In genomic region chr9:88746687-88747086, GRCm38 (mm10) we compare ENCODE assay signal across 10 mouse cellular contexts. TPM values are rescaled to one million over a fixed set of nuclear protein-coding genes. Genes with fewer than 3 reads are reported as not detected.
DNase-seq lines count a peak whose midpoint lies in the region; ATAC-seq and TF ChIP-seq lines count a peak whose summit lies in the region.
"Not testable (repeated sequence)": the region's sequence is repeated elsewhere in the genome, so short reads cannot be mapped to it uniquely, and the experiment has no call there.
"Had no signal": no experiment of that assay in that cellular context is flagged by ENCODE, and none has a peak within 500 bp of the region (broad histone marks: within the 10 kb centered on the region; RNA-seq: fewer than 3 reads in every experiment).

No protein-coding gene starts in this region.

- ATAC-seq in kidney, postnatal 0 days (replicated peaks; ENCODE audit: low FRiP score, low read depth) = not testable (repeated sequence)

- not testable (repeated sequence) for H3K27ac ChIP-seq in kidney, postnatal 0 days; left cerebral cortex, adult 2 months

- H3K36me3 ChIP-seq in kidney, postnatal 0 days (ENCODE audit: insufficient read depth, low read length) = not testable (repeated sequence)

- H3K9me3 ChIP-seq in kidney, postnatal 0 days (replicated peaks; ENCODE audit: low read length) = not testable (repeated sequence)

- not testable (repeated sequence) for H3K27me3 ChIP-seq in kidney, postnatal 0 days (ENCODE audit: insufficient read depth, low read length)

- WGBS in kidney, postnatal 0 days = no CpG with 5 or more reads among the region's 2 CpGs

- intact Hi-C loops in heart, postnatal 10 days (cut with DNase I); left cerebral cortex, adult 2 months (cut with DNase I): not testable (repeated sequence)

- not testable (repeated sequence) for H3K4me2 ChIP-seq in kidney, postnatal 0 days (ENCODE audit: low read length)

- H3K4me1 ChIP-seq in kidney, postnatal 0 days (replicated peaks; ENCODE audit: insufficient read depth, low read length) = not testable (repeated sequence)

- not testable (repeated sequence) for H3K9ac ChIP-seq in kidney, postnatal 0 days (ENCODE audit: low read depth, low read length)

- TF ChIP-seq CTCF in kidney, postnatal 0 days (IDR thresholded peaks at IDR 0.05; ENCODE audit: low read depth) = peak; percentile 50
- peak; percentile 29 for TF ChIP-seq CTCF in left cerebral cortex, adult 2 months (IDR thresholded peaks at IDR 0.05)

- peak; percentile 47 for DNase-seq in adrenal gland, postnatal 10 days
- DNase-seq in cerebellum, postnatal 36 days = peak; percentile 31 to 44
- DNase-seq in heart, postnatal 10 days = peak; percentile 38 to 54
- DNase-seq in kidney, postnatal 0 days (ENCODE audit: low spot score) = not testable (repeated sequence)
- peak in 1 of 2 experiments; percentile 23 for DNase-seq in left cerebral cortex, adult 2 months (ENCODE audit: extremely low spot score in 1 of 2, low spot score in 2 of 2)
- peak; percentile 73 for DNase-seq in lung, postnatal 36 days
- DNase-seq in right cerebral cortex, postnatal 4 days = peak; percentile 11

- H3K4me3 ChIP-seq in kidney, postnatal 0 days (replicated peaks; ENCODE audit: low read depth, low read length); left cerebral cortex, adult 2 months: not testable (repeated sequence)

RNA-seq across cellular contexts. Expression of gene Bcl2a1d, which starts 15.0 kb away (rescaled TPM):
- 1 to 10 TPM; 2.3 to 3.4 TPM for total RNA-seq in adrenal gland, postnatal 10 days (2021)
- total RNA-seq in heart, postnatal 10 days (2021) = under 1 TPM; 0.52 to 0.60 TPM
- polyA plus RNA-seq in kidney, postnatal 0 days (2015; fragmentation: Nextera tagmentation; extraction: Ambion mirVana) = 0.41 and 0.51 TPM in 2 replicates
- under 1 TPM in 1 of 2 experiments, not detected in 1; 0.45 TPM for total RNA-seq in left cerebral cortex, adult 2 months (2021)
- polyA plus RNA-seq: embryonic facial prominence, embryonic 11.5 days; hindbrain, embryonic 11.5 days; midbrain, embryonic 16.5 days had no signal

RNA-seq across cellular contexts. Expression of gene Mthfsl, which starts 26.6 kb away (rescaled TPM):
- 10 to 100 TPM; 41.6 to 43.6 TPM for total RNA-seq in adrenal gland, postnatal 10 days (2021)
- 10 to 100 TPM; 17.0 to 25.2 TPM for total RNA-seq in heart, postnatal 10 days (2021)
- 66.2 and 66.3 TPM in 2 replicates for polyA plus RNA-seq in kidney, postnatal 0 days (2015; fragmentation: Nextera tagmentation; extraction: Ambion mirVana)
- 10 to 100 TPM; 26.6 to 31.8 TPM for total RNA-seq in left cerebral cortex, adult 2 months (2021)
